Mouse (Mus musculus): ENCODE results near the gene Lrrc8d. TPM values are rescaled to one million over a fixed set of nuclear protein-coding genes. Genes with fewer than 3 reads are reported as not detected.

Lrrc8d gene
- polyA plus RNA-seq, 1 experiment from 2014 or later: 8.3 TPM

GRCm38 (mm10) chr5:105824827-105825226, 125.1 kb downstream of the Lrrc8d start:
- Histone ChIP-seq H3K9ac (ENCODE audit: low read depth, low read length) (no peak overlapping the region), H3K4me2 (no peak overlapping the region), H3K27me3 (ENCODE audit: control insufficient read depth, insufficient read depth, low read length) (0 out of 2 replicates have a peak, but pooled peaks cover 2% of the 10 kb centered on the region), H3K36me3 (ENCODE audit: control insufficient read depth, insufficient read depth, low read length) (no peaks in the 10 kb centered on the region), H3K4me3 (ENCODE audit: low read depth, low read length) (no peak overlapping the region), H3K4me1 (ENCODE audit: control insufficient read depth, insufficient read depth, low read length) (peaks cover 4% of the 10 kb centered on the region; the same call in 1 of the 2 replicates), H3K9me3 (replicated peaks; ENCODE audit: control insufficient read depth, low read length) (no peaks in the 10 kb centered on the region), H3K27ac (ENCODE audit: low read depth, low read length) (no peak overlapping the region)
- no peak for ATAC-seq (replicated peaks; ENCODE audit: insufficient number of reproducible peaks, low FRiP score, low TSS enrichment)
- 50% methylated on average over 4 of the region's 4 CpGs for WGBS (ENCODE audit: insufficient replicate concordance)

- no peak overlapping the region for H3K27ac ChIP-seq (ENCODE audit: low read depth, low read length)
- no peaks in the 10 kb centered on the region for H3K36me3 ChIP-seq (ENCODE audit: control insufficient read depth, insufficient read depth, low read length)
- no peak overlapping the region for H3K9ac ChIP-seq (ENCODE audit: low read depth, low read length)
- no peaks in the 10 kb centered on the region for H3K9me3 ChIP-seq (replicated peaks; ENCODE audit: control insufficient read depth, low read length)
- no peak for ATAC-seq (replicated peaks; ENCODE audit: insufficient number of reproducible peaks, low FRiP score, low TSS enrichment)
- WGBS (ENCODE audit: insufficient replicate concordance): 65% methylated on average over 5 of the region's 5 CpGs
- H3K4me3 ChIP-seq (ENCODE audit: low read depth, low read length): no peak overlapping the region
- H3K27me3 ChIP-seq (ENCODE audit: control insufficient read depth, insufficient read depth, low read length): no peaks in the 10 kb centered on the region
- H3K4me2 ChIP-seq: no peak overlapping the region
- H3K4me1 ChIP-seq (ENCODE audit: control insufficient read depth, insufficient read depth, low read length): peaks cover 4% of the 10 kb centered on the region; the same call in 1 of the 2 replicates
Measured at GRCm38 (mm10) chr5:105826916-105827510, 127.2 kb downstream of the Lrrc8d start.

DNA sequence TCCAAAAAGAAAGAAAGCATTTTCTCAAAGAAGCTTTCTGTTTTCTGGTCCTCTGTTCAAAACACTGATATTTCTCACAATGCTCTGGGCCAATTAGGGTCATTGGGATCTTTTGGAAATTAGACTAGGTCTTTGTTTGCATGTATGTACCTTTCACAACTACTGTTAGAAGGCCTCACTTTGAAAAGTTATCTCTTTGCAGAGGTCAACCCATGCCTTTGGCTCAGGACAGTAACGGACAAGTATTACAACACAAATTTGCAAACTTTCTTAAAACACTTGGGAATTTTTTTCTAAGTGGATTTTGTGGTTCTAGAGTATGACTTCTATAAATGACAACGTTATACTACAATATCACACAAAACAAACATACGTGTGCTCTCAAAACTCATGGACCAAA, 128.3 kb downstream of the Lrrc8d start:
- no peak for ATAC-seq (replicated peaks; ENCODE audit: insufficient number of reproducible peaks, low FRiP score, low TSS enrichment)
- WGBS (ENCODE audit: insufficient replicate concordance): 84% methylated on average over 3 of the region's 3 CpGs
- Histone ChIP-seq H3K4me3 (ENCODE audit: low read depth, low read length) (no peak overlapping the region), H3K36me3 (ENCODE audit: control insufficient read depth, insufficient read depth, low read length) (no peaks in the 10 kb centered on the region), H3K9ac (ENCODE audit: low read depth, low read length) (no peak overlapping the region), H3K27ac (ENCODE audit: low read depth, low read length) (no peak overlapping the region), H3K9me3 (replicated peaks; ENCODE audit: control insufficient read depth, low read length) (no peaks in the 10 kb centered on the region), H3K4me2 (no peak overlapping the region), H3K4me1 (ENCODE audit: control insufficient read depth, insufficient read depth, low read length) (peaks cover 4% of the 10 kb centered on the region; the same call in 1 of the 2 replicates), H3K27me3 (ENCODE audit: control insufficient read depth, insufficient read depth, low read length) (no peaks in the 10 kb centered on the region)

GRCm38 (mm10) chr5:105829008-105829586, 129.3 kb downstream of the Lrrc8d start:
- Histone ChIP-seq H3K9ac (ENCODE audit: low read depth, low read length) (no peak overlapping the region), H3K4me3 (ENCODE audit: low read depth, low read length) (no peak overlapping the region), H3K36me3 (ENCODE audit: control insufficient read depth, insufficient read depth, low read length) (no peaks in the 10 kb centered on the region), H3K27me3 (ENCODE audit: control insufficient read depth, insufficient read depth, low read length) (no peaks in the 10 kb centered on the region), H3K27ac (ENCODE audit: low read depth, low read length) (no peak overlapping the region), H3K4me1 (ENCODE audit: control insufficient read depth, insufficient read depth, low read length) (peaks cover 4% of the 10 kb centered on the region; the same call in 1 of the 2 replicates), H3K9me3 (replicated peaks; ENCODE audit: control insufficient read depth, low read length) (no peaks in the 10 kb centered on the region), H3K4me2 (no peak overlapping the region)
- no peak for ATAC-seq (replicated peaks; ENCODE audit: insufficient number of reproducible peaks, low FRiP score, low TSS enrichment)
- WGBS (ENCODE audit: insufficient replicate concordance): 34% methylated on average over 7 of the region's 7 CpGs

DNA sequence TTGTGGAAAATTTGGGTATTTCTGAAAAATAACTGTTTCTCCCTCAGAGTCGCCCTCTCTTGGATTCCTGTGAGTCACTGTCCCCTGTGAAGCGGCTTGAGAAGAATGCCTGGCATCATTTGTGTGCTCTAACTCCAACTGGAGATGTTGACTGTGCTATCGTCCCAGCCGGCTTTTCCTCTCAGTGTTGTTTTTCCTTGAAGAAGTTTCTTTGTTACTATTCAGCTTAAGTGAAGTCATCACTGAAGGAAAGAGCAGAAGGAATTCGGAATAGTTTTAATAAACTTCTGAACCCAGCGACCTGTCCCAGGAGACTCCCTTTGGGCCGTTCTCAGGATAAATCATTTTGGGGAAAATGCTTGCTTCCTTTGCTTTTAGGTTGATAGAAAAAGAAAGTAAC, 132.4 kb downstream of the Lrrc8d start:
- H3K4me2 ChIP-seq: no peak overlapping the region
- ATAC-seq (replicated peaks; ENCODE audit: insufficient number of reproducible peaks, low FRiP score, low TSS enrichment): no peak
- H3K36me3 ChIP-seq (ENCODE audit: control insufficient read depth, insufficient read depth, low read length): no peaks in the 10 kb centered on the region
- H3K27me3 ChIP-seq (ENCODE audit: control insufficient read depth, insufficient read depth, low read length): 0 out of 2 replicates have a peak, but pooled peaks cover 2% of the 10 kb centered on the region
- WGBS (ENCODE audit: insufficient replicate concordance): 65% methylated on average over 7 of the region's 7 CpGs
- no peak overlapping the region for H3K9ac ChIP-seq (ENCODE audit: low read depth, low read length)
- no peak overlapping the region for H3K4me3 ChIP-seq (ENCODE audit: low read depth, low read length)
- 0 out of 2 replicates have a peak, but pooled peaks cover 2% of the 10 kb centered on the region for H3K4me1 ChIP-seq (ENCODE audit: control insufficient read depth, insufficient read depth, low read length)
- H3K9me3 ChIP-seq (replicated peaks; ENCODE audit: control insufficient read depth, low read length): no peaks in the 10 kb centered on the region
- H3K27ac ChIP-seq (ENCODE audit: low read depth, low read length): no peak overlapping the region

DNA sequence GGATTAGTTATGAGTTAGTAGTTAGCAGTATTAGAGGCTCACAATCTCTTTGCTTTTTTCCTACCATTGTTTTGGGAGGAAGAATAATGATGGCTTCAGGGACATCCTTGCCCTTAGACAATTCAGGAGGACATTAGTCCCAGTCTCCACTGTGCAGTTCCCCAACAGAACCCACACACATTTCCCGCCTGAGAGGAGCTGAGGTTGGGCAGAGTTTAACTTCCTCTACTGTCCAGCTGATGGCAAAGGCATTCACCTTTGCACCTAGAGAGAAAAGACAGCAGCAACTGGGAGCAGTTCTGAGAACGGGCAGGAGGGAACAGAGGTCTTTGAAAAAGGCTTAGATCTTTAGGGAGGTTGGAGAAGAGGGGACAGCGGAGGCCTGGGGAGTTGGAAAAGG, 134.2 kb downstream of the Lrrc8d start:
- ATAC-seq (replicated peaks; ENCODE audit: insufficient number of reproducible peaks, low FRiP score, low TSS enrichment): no peak
- no peak overlapping the region for H3K27ac ChIP-seq (ENCODE audit: low read depth, low read length)
- H3K4me2 ChIP-seq: no peak overlapping the region
- 0 out of 2 replicates have a peak, but pooled peaks cover 2% of the 10 kb centered on the region for H3K27me3 ChIP-seq (ENCODE audit: control insufficient read depth, insufficient read depth, low read length)
- 0 out of 2 replicates have a peak, but pooled peaks cover 2% of the 10 kb centered on the region for H3K4me1 ChIP-seq (ENCODE audit: control insufficient read depth, insufficient read depth, low read length)
- H3K9ac ChIP-seq (ENCODE audit: low read depth, low read length): no peak overlapping the region
- no peaks in the 10 kb centered on the region for H3K36me3 ChIP-seq (ENCODE audit: control insufficient read depth, insufficient read depth, low read length)
- no peak overlapping the region for H3K4me3 ChIP-seq (ENCODE audit: low read depth, low read length)
- no peaks in the 10 kb centered on the region for H3K9me3 ChIP-seq (replicated peaks; ENCODE audit: control insufficient read depth, low read length)
- 71% methylated on average over 3 of the region's 3 CpGs for WGBS (ENCODE audit: insufficient replicate concordance)

GRCm38 (mm10) chr5:105836006-105836405, 136.2 kb downstream of the Lrrc8d start:
- Histone ChIP-seq H3K9ac (ENCODE audit: low read depth, low read length) (no peak overlapping the region), H3K27me3 (ENCODE audit: control insufficient read depth, insufficient read depth, low read length) (0 out of 2 replicates have a peak, but pooled peaks cover 2% of the 10 kb centered on the region), H3K36me3 (ENCODE audit: control insufficient read depth, insufficient read depth, low read length) (no peaks in the 10 kb centered on the region), H3K4me2 (no peak overlapping the region), H3K4me1 (ENCODE audit: control insufficient read depth, insufficient read depth, low read length) (0 out of 2 replicates have a peak, but pooled peaks cover 2% of the 10 kb centered on the region), H3K9me3 (replicated peaks; ENCODE audit: control insufficient read depth, low read length) (no peaks in the 10 kb centered on the region), H3K27ac (ENCODE audit: low read depth, low read length) (no peak overlapping the region), H3K4me3 (ENCODE audit: low read depth, low read length) (no peak overlapping the region)
- ATAC-seq (replicated peaks; ENCODE audit: insufficient number of reproducible peaks, low FRiP score, low TSS enrichment): no peak
- WGBS (ENCODE audit: insufficient replicate concordance): 63% methylated on average over 9 of the region's 9 CpGs

DNA sequence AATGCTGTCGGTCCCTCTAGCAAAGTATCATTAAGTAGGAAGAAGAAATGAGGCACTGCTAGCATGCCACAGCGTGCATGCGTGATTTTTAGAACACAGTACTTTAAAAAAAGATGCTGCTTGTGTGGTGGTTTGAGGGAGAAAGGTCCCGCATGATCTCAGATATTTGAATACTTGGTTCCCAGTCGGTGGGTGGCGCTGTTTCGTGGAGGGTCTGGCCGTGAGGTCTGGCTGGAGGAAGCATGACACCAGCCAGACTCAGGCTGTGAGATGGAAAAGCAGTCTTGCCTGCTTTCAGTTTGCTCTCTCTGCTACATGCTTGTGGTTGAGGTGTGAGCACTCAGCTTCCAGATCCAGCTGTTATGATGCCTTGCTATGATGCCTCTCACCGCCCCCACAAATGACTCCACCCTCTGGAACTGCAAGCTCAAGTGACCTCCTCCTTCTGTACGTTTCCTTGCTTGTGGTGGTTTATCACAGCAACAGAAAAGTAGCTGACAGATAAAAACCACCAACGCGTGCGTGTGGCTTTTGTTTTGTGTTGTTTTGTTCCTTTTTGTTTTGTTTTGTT, 140.1 kb downstream of the Lrrc8d start:
- Histone ChIP-seq H3K4me1 (ENCODE audit: control insufficient read depth, insufficient read depth, low read length) (0 out of 2 replicates have a peak, but pooled peaks cover 2% of the 10 kb centered on the region), H3K27me3 (ENCODE audit: control insufficient read depth, insufficient read depth, low read length) (0 out of 2 replicates have a peak, but pooled peaks cover 2% of the 10 kb centered on the region), H3K9ac (ENCODE audit: low read depth, low read length) (no peak overlapping the region), H3K4me2 (no peak overlapping the region), H3K36me3 (ENCODE audit: control insufficient read depth, insufficient read depth, low read length) (no peaks in the 10 kb centered on the region), H3K4me3 (ENCODE audit: low read depth, low read length) (no peak overlapping the region), H3K27ac (ENCODE audit: low read depth, low read length) (no peak overlapping the region), H3K9me3 (replicated peaks; ENCODE audit: control insufficient read depth, low read length) (no peaks in the 10 kb centered on the region)
- ATAC-seq (replicated peaks; ENCODE audit: insufficient number of reproducible peaks, low FRiP score, low TSS enrichment): no peak
- 60% methylated on average over 13 of the region's 13 CpGs for WGBS (ENCODE audit: insufficient replicate concordance)
